16 mouse cellular contexts compared by ENCODE assay signal in genomic region chr6:38671270-38671669, GRCm38 (mm10).
"Had no signal": no experiment of that assay in that cellular context is flagged by ENCODE, and none has a peak within 500 bp of the region (broad histone marks: within the 10 kb centered on the region; RNA-seq: fewer than 3 reads in every experiment).

No protein-coding gene starts in this region.

- ATAC-seq: midbrain, embryonic 15.5 days had no signal

- H3K4me2 ChIP-seq: limb, embryonic 15.5 days; midbrain, embryonic 11.5 days; midbrain, embryonic 15.5 days; neural tube, embryonic 12.5 days had no signal

- H3K4me1 ChIP-seq: limb, embryonic 15.5 days; midbrain, embryonic 15.5 days; neural tube, embryonic 12.5 days had no signal

- H3K27ac ChIP-seq: kidney, postnatal 0 days; limb, embryonic 15.5 days; midbrain, embryonic 15.5 days; neural tube, embryonic 12.5 days had no signal

- H3K4me3 ChIP-seq: limb, embryonic 15.5 days; midbrain, embryonic 15.5 days; neural tube, embryonic 12.5 days had no signal

- H3K27me3 ChIP-seq: limb, embryonic 15.5 days; midbrain, embryonic 15.5 days; neural tube, embryonic 12.5 days had no signal

- H3K9ac ChIP-seq: limb, embryonic 15.5 days; midbrain, embryonic 15.5 days; neural tube, embryonic 12.5 days had no signal

- H3K36me3 ChIP-seq: limb, embryonic 15.5 days; midbrain, embryonic 15.5 days; neural tube, embryonic 12.5 days had no signal

- H3K9me3 ChIP-seq: limb, embryonic 15.5 days; midbrain, embryonic 15.5 days; neural tube, embryonic 12.5 days had no signal

- DNase-seq: kidney, adult 11 months; kidney, adult 9 months; kidney, postnatal 36 days; layer of hippocampus, adult 9-11 months; layer of hippocampus, postnatal 36 days; lung, adult 18-20 months; lung, postnatal 36 days; right cerebral cortex, postnatal 4 days; spleen, adult 18-20 months; thymus, adult 2 months; thymus, postnatal 25 days had no signal
